Mouse (Mus musculus): ENCODE results near the gene Myo10. TPM values are rescaled to one million over a fixed set of nuclear protein-coding genes. Genes with fewer than 3 reads are reported as not detected.

The Myo10 gene
- total RNA-seq, 2 experiments from 2014 or later = 41.7 to 47.6 TPM

DNA sequence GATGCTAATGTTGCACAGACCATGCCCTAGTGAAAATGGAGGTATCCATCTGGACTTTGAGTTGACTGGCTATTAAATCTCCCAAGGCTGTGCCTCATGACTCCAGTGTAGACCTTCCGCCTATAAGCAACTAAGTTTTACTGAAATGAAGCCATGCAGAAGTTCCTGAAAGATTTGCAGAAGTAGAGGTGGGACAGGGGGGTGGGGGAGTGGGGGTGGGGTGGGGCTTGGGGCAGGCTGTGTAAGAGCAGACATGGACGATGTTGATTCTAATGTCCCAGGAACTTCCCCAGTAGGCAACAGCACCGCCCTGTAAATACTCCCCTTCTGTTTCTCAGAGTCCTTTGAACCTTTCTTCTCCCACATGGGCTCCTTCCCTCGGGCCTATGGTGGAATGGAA, 16.9 kb upstream of the Myo10 start:
- DNase-seq (ENCODE audit: low spot score in 2 of 2) = no peak
- intact Hi-C loops (cut with DNase I) = no loop called here

DNA sequence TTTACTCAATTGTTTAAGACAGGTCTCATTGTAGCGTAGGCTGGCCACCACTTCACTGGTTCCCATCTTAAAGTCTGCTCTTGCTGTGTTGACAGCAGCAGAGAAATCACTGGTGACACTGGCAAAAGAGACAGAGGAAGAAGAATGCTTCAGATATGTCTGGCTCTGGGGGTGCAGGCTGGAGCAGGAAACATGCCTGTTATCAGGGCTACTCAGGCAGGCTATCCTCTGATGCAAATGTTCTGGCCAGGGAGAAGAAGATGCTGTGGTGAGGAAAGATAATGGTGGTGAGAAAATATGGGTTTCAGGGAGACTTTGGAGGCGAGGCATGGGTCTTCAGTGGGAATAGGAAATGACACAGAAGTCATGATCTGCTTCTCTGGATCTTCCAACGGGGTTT, 13.6 kb upstream of the Myo10 start:
- intact Hi-C loops (cut with DNase I) = no loop called here
- DNase-seq (ENCODE audit: low spot score in 2 of 2) = no peak

DNA sequence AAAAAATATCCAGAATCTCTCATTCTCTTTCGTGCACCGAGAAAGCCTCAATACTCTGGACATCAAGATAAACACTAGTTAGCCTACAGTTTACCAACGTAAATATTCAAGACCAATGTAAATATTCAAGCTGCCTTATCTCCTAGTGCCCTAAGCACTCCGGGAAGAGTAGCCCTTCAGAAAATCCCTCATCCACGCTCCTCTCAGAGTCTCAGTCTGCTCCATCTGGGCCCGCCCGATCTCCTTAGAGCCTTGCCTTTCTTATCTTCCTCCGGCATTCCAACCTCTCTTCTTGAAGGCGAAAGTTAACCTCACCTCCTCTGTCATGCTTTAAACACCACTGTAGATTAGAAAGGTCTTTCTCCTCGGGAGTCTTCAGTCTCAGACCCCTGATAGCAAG, 13.1 kb upstream of the Myo10 start:
- DNase-seq (ENCODE audit: low spot score in 2 of 2) = no peak
- intact Hi-C loops (cut with DNase I) = no loop called here

DNA sequence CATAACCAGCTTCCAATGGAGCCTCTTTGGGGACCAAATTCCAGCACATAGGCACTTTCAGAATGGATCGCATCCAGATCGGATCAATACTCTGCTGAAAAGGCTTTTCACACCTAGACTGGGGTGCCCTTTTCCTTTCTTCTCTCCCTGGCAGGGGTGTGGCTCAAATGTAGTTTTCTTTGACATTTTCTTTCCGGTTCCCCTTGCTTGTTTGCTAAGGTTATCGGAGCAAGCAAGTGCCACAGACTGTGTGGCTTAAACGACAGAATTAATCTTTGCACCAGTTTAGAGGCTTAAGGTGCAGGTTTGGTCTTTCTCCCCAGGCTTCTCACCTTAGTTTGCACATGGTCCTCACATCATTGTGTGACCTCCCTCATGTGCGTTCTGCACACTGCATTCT, 11.1 kb upstream of the Myo10 start:
- no peak for DNase-seq (ENCODE audit: low spot score in 2 of 2)
- intact Hi-C loops (cut with DNase I) = no loop called here

DNA sequence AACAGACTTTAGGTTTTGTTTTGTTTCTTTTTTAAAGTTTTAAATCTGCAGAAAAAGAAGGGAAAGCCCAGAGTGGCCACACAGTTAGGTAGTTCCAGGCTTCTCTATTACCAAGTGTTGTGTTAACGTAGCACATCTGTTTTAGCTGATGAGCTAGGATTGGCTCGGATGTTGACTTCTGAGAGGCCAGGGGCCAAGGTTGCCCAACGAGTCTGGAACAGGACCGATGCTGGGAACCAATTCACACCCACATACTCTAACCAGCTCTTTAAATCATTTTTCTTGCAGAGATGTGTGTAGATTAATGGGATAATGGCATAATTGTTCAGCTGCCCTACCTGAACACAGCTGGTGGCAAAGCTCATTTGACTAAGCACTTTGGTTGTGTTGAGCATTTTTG, 1.8 kb upstream of the Myo10 start:
- no peak for DNase-seq (ENCODE audit: low spot score in 2 of 2)
- intact Hi-C loops (cut with DNase I) = loop anchor here (5.0 kb wide), 2 partner anchors 97 to 168 kb away; no protein-coding TSS in a partner anchor

DNA sequence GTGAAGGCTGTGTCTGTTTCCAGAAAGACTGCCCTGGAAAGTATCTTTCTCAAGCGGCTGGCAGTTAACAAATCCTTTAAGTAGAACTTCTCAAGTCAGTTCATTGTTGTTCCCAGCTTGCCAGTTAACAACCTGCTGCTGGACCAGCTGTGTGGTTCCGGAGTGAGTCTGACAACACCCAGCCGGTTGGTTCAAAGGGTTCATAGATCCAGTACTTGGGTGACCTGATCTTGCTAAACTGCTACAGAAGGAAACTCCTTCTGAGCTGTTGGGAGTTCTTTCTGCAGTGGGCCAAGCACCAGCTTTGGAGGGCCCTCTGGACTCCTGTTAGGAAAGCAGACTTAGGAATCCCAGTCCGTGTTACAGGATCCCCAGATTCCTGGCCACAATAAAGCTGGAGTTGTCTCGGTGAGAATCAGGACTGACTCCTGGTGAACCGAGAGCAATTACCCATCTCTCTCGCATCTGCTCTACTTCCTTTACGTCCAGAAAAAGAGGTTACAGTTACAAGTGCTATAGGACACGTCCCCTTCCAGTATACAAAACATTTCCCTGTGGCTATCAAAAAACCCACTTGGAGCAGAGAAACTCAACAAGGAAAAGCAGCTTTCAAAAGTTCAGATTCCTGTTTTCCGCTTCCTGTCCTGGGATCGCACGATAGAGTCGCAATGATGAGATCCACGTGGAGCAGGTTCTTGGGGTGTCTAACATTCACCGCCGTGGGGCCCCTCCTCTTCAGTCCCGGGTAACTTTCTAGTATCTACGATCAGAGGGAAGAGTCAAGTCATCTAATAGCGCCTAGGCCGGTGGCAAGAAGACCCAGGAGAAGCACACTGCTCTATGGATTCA, 750 bp upstream of the Myo10 start:
- intact Hi-C loops (cut with DNase I) = loop anchor here (5.0 kb wide), 2 partner anchors 96 to 169 kb away; no protein-coding TSS in a partner anchor
- no peak for DNase-seq (ENCODE audit: low spot score in 2 of 2)

DNA sequence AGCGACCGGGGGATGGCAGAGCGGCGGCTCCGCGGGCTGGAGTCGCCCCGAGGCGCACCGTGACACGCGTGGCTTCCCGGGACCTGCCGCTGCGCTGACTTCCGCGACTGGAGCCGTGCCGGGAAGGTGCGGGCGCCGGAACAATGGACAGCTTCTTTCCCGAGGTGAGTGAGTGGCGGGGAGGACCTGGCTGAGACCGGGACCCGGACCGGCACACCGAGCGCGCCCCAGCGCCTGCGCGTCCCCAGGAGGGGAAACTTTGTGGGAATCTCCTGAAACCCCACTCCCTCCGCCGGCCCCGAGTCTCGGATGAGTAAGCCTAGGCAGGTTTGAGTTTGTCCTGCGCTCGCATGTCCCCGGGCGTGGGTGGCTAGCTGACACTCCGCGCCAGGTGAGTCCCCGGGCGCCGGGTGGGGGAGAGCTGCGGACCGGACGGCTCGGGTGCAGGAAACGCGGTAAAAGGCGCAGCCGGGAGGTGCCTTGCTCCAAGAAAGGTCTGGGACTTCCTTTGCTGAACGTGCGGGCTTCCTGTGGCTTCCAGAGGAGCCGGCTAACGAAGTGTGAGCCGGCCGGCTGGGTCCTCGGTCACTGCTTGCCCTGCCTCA, 644 bp downstream of the Myo10 start:
- intact Hi-C loops (cut with DNase I) = loop anchor here (5.0 kb wide), 2 partner anchors 94 to 171 kb away; no protein-coding TSS in a partner anchor

DNA sequence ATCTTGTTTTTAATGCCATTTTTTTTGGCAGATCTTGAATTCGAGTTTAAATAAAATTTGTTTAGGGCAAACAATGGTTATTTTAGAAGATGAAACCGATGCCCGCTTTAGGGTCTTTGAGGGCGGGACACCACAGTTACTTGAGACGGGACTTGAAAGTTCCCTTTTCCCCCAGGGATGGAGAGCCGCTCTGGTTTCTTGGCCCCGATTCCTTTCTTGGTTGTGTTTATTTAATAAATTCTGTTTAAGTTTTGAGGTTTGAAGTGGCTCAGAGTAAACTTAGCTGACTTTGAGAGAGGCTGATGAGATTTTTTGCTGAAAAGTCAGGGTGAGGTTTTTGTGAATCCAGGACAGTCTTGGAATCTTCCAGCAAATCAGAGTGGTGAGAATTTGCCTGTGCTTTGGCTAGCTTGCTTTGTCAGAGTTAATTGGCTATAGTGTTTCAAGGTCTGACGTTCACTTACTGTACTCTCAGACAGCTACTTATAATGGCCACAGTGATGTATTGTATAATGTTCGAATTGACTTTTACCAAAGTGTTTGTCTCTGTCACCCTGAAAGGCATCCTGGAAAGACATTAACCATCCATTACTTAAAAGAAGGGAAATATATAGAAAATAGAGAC, 1.3 kb downstream of the Myo10 start:
- intact Hi-C loops (cut with DNase I) = loop anchor here (5.0 kb wide), 2 partner anchors 94 to 171 kb away; no protein-coding TSS in a partner anchor
- no peak for DNase-seq (ENCODE audit: low spot score in 2 of 2)

More for the DNA sequence above, 644 bp downstream of the Myo10 start:
- DNase-seq (ENCODE audit: low spot score in 2 of 2) = peak in 1 of 2 experiments; percentile 9

DNA sequence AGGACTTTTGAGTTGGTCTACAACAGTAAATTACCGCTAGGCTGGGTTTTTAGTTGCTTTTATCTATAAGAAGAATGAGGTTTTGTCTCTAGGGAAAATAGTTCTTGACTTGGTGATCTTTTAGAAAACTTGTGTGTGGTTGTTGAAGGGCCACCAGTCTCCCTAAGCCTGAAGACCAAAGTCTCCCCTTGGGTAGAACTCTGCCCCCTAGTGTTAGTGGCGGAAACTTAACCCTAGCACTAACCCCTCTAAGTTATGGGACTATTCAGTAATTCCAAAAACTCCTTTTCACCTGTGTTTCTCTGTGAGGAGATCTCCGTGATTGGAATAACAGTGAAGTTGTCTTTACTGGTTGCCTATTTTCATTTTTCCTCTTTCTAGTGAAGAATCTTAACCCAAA, 1.9 kb downstream of the Myo10 start:
- intact Hi-C loops (cut with DNase I) = loop anchor here (5.0 kb wide), 2 partner anchors 93 to 172 kb away; no protein-coding TSS in a partner anchor
- no peak for DNase-seq (ENCODE audit: low spot score in 2 of 2)

DNA sequence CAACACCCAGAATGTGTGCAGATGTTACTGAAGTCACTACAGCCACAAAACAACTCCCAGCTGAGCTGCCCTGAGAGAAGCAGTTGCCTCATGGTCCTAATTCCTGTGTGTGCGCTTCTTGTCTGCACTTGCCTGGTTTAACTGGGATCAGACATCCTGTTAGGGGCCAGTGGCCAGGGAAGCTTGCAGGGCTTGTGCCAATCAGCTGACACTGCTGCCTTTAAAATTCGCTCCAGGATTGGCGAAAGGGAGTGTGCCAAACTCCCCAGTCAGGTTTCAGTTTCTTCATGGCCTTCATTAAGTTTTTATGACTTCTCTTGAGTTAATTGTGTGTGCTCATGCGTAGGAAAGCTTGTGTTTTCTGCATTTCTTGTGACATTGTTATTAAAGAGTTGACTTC, 3.1 kb downstream of the Myo10 start:
- DNase-seq (ENCODE audit: low spot score in 2 of 2) = no peak
- intact Hi-C loops (cut with DNase I) = no loop called here

DNA sequence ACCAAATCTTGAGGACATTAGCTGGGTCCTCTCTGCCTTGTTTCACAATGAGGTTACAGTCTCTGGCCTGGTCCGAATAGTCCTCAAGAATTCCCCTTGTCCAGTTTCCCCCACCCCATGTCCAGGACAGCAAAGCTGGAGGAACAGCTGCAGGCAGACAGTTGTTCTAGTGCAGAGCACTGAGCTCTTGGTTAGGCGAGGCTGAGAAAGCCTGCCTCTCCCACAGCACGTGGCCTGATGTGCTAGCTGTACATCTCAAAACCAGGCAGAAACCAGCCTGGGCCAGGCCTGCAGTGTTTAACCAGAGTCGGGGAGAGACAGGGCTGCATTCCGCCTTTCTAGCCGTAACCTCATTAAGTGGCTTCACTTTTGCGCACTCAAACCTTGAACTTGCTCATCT, 4.7 kb downstream of the Myo10 start:
- no peak for DNase-seq (ENCODE audit: low spot score in 2 of 2)
- intact Hi-C loops (cut with DNase I) = no loop called here

DNA sequence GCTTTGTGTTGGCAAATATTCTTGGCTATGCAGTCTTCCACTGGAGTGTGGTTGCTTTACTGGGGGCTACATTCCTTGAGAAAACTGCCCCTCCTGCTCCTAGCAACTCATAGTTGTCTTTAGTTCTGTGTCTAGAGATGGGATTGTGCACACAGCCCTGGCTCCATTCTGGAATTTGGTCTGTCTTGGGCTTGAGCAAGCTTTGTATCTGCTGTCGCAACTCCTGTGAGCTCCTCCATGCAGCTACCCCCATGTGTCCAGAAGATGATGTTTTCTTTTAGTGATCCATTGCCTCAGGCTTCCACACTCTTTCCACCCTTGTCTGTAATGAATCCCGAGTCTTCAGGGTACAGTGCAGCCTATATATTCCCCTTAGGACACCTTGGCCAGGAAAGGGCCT, 5.9 kb downstream of the Myo10 start:
- intact Hi-C loops (cut with DNase I) = no loop called here
- no peak for DNase-seq (ENCODE audit: low spot score in 2 of 2)

DNA sequence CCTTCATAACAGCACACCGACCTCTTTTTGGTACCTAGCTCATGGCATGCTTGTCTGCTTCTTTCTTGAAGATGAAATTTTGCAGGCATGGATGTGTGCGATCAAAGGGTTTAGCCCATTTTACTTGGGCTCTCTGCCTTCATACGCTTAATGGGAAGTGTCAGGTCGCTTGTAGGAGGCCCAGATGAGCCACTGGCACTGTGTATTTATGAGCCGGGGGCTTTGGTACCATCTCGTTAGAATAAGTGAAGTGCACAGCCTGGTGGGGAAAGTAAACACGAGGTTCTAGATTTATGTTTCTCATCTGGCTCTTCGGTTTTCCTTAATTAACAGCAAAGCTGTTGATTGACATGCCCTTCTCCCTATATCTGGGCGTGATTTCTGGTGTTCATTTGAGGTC, 8.4 kb downstream of the Myo10 start:
- intact Hi-C loops (cut with DNase I) = no loop called here
- no peak for DNase-seq (ENCODE audit: low spot score in 2 of 2)

DNA sequence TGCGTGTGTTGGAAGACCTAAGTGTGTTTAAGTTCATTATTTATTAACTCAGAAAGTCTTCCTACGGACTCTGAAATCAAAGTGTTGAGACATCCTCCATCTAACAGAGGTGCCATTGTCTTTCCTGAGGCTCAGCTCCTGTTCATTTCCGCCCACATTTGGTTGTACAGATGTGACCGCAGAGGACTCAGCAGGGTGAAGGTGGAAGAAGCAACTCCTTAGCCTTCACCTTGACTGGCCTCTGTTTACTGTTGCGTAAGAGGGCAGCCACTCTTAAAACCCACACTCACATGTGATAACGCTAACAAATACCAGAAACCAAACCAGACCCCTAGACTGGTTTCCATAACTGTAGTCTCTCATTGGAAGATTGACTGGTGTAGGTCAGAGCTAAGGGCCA, 9.0 kb downstream of the Myo10 start:
- intact Hi-C loops (cut with DNase I) = no loop called here
- no peak for DNase-seq (ENCODE audit: low spot score in 2 of 2)

DNA sequence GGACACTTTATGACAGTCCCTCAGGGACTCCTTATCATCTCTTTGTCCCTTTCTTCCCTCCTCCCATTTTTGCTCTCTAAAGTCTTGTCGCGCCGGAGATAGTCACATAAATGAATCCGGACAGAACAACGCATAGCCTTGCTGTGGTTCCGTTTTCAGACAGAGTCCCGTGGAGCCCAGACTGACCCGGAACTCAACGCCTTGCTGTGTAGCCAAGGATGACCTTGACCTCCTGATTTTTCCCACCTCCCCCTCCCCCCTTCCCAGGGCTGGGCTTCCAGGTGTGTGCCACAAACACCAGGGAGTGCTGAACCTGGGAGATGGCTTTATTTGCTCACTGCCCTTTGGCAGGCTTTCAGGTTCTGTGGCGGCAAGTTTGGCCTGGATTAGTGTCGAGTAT, 10.6 kb downstream of the Myo10 start:
- DNase-seq (ENCODE audit: low spot score in 2 of 2) = no peak
- intact Hi-C loops (cut with DNase I) = no loop called here

DNA sequence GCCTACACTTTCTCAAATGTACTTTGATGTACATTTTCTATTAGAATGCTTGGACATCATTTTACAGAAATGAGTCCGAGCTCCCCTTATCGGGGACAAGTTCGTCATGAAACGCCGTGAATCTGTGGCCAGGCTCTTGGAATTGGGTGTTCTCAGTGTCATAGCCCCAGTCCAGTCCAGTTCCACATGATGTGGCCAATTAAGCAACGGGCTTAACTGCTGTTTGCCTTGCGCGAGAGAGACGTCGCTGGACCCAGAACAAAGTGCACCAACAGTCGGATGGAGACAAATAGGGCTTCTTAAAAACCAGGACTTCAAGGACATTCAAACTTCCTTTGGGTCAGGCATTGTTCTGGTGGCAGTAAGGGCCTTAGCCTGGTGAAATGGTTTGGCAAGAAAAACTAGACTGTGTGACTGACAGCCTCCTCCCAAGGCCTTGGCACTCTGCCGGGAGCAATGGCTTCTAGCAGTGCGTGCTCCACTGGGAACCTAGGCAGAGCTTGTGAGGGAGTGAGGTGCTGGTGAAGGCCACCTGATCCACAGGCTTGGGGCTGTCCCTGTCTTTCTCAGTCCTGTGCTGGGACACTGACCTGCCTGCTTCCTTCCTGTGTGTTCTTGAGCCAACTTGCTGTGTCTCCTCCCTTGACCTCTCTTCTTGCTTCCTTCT, 11.5 kb downstream of the Myo10 start:
- intact Hi-C loops (cut with DNase I) = no loop called here
- DNase-seq (ENCODE audit: low spot score in 2 of 2) = no peak

DNA sequence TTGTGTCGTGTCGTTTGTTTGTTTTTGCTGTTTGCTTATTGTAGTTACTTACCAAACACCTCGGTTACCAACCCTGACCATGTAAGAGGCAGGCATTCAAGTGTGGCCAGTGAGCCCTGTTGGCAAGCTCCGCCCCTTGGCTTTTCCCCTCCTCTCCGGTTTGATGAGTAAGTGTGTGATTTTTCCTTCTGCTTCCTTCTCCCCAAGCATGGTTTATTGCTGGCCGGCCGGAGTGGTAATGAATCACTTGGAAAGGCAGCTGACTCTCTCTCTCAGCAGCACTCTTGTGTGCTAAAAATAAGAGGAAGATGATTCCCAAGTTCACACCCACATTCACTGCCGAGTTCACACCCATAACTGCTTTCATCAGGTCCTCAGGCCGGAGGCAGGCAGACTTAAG, 15.4 kb downstream of the Myo10 start:
- peak; percentile 52 to 56 for DNase-seq (ENCODE audit: low spot score in 2 of 2)
- intact Hi-C loops (cut with DNase I) = no loop called here

DNA sequence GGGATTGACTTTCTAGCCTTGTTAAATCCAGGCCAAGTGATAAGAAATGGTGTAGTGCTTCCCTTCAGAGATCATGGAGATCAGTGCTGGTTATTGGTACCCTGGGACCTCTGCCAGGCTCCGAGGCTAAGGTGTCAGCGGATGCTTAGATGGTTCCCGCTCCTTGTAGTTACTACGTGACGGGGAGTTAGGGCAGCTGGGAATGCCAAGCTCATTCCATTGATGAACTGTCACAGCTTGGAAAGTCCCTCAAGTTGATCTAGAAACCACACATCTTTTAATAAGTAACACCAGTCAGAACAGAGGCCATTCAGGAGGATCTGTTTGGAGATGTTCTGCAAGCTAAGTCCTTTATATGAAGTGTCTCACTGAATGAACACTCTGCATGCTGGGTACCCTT, 16.9 kb downstream of the Myo10 start:
- intact Hi-C loops (cut with DNase I) = no loop called here

DNA sequence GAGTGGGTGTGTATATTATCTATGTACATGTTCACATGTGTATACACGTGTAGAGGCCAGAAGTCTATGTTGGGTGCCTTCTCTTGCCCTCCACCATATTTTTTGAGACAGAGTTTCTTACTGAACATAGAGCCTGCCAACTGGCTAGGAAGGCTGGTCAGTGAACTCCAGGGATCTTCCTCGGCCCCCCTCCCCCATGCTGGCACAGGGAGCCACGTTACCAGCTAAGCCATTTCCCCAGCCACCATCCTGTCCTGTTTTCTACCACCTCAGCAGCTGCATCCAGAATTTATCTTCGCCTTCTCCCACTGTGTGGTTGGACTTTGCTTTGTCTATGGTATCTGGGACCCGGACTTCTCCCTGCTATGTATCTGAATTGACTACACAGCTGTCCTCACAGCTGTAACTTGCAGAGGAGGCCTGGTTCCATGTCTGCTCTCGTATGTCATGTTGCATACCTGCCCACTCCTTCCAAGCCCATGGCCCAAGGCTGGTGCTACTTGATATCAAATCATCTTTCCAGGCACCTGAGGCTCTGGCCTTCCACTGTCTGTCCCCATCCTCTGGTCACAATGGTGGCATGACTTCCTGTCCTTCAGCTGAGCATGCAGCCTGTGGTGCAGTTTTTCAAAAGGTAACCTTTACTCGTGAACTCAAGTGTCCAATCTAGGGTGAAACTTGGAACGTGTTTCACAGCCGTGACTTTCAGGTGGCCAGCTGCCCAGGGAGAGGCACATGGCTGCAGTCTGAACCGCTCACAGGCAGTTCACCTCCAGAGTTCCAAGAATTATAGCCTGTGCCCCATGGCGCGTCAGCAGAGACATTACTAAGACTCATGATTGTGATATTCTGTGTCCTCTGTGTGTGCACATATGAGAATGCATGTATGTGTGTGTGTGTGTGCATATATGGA, 18.8 kb downstream of the Myo10 start:
- no peak for DNase-seq (ENCODE audit: low spot score in 2 of 2)
- intact Hi-C loops (cut with DNase I) = no loop called here

More for the DNA sequence above, 16.9 kb downstream of the Myo10 start:
- no peak for DNase-seq (ENCODE audit: low spot score in 2 of 2)
